8 mouse cellular contexts compared by ENCODE assay signal in the genomic region with DNA sequence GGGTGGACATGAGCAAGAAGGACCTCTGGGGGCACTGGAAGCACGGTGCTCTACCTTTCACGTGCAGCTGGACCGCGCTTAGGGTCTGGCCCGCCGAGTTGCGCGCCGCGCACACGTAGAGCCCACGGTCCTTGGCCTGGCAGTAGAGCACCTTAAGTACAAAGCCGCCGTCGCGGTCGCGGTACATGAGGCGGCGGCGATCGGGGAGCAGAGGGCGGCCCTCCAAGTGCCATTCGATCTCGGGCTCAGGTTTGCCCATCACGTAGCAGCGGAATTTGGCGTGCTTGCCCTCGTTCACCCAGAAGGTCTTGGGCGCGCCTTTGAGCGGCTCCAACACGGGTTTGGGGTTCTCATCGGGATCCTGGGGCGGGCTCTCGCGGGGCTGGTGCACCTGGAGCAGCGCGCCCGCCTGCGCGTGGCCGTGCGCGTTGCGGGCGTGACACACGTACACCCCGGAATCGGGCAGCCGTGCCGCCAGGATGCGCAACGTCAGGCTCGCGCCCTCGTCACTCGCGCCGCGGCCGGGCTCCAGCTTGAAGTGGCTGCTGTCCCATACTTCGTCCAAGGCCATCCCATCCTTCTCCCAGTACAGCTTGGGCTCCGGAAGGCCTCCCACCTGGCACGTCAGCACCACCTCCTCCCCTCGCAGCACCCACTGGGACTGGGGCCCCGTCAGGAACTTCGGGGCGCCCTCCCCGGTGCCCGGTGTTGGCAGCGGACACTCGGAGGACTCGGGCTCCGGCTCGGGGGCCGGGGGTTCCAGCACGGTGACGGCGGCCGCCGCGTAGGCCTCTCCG. TPM values are rescaled to one million over a fixed set of nuclear protein-coding genes. Genes with fewer than 3 reads are reported as not detected.
A peak's percentile ranks its signal among the peaks of the same experiment; 100 is the strongest.
DNase-seq lines count a peak whose midpoint lies in the region; ATAC-seq and TF ChIP-seq lines count a peak whose summit lies in the region.

No protein-coding gene starts in this region.

- H3K36me3 ChIP-seq in hindbrain, embryonic 15.5 days = peaks cover 18% of the 10 kb centered on the region
- peaks cover 16% of the 10 kb centered on the region for H3K36me3 ChIP-seq in midbrain, embryonic 11.5 days (ENCODE audit: control insufficient read depth, insufficient read depth, low read length)
- H3K36me3 ChIP-seq in stomach, embryonic 14.5 days (ENCODE audit: control insufficient read depth, insufficient read depth, low read length) = peaks cover 29% of the 10 kb centered on the region

- H3K27me3 ChIP-seq in hindbrain, embryonic 15.5 days = peaks cover 17% of the 10 kb centered on the region; the same call in 1 of the 2 replicates
- peaks cover 9% of the 10 kb centered on the region; the same call in 1 of the 2 replicates for H3K27me3 ChIP-seq in midbrain, embryonic 11.5 days (ENCODE audit: control insufficient read depth, insufficient read depth, low read length)
- H3K27me3 ChIP-seq in stomach, embryonic 14.5 days (ENCODE audit: control insufficient read depth, insufficient read depth, low read length) = no peaks in the 10 kb centered on the region

- H3K4me3 ChIP-seq in gastrocnemius, adult 2 months = peak overlapping the region; percentile 82
- H3K4me3 ChIP-seq in hindbrain, embryonic 15.5 days = peak overlapping the region; percentile 65
- peak overlapping the region; percentile 77 for H3K4me3 ChIP-seq in midbrain, embryonic 11.5 days (ENCODE audit: low read depth, low read length)
- peak overlapping the region; percentile 96 for H3K4me3 ChIP-seq in stomach, embryonic 14.5 days (ENCODE audit: low read depth, low read length)

- DNase-seq in adrenal gland, adult 18-20 months (ENCODE audit: low spot score in 2 of 2) = peak; percentile 65 to 76
- peak; percentile 60 to 74 for DNase-seq in cerebellum, postnatal 4 days (ENCODE audit: low spot score in 2 of 2)
- DNase-seq in gastrocnemius, adult 2 months = peak; percentile 87
- peak; percentile 73 to 84 for DNase-seq in left cerebral cortex, postnatal 10 days (ENCODE audit: extremely low spot score in 1 of 2, low spot score in 2 of 2)
- DNase-seq in midbrain, embryonic 11.5 days (ENCODE audit: low spot score, missing footprints) = peak; percentile 97
- no peak for DNase-seq in spleen, postnatal 36 days (ENCODE audit: low spot score in 2 of 2)

- intact Hi-C loops in gastrocnemius, adult 2 months (cut with DNase I) = loop anchor here (5.0 kb wide), 1 partner anchor 42 kb away; a partner anchor contains a TSS
- intact Hi-C loops in left cerebral cortex, postnatal 10 days (cut with DNase I) = no loop called here

- H3K4me1 ChIP-seq in hindbrain, embryonic 15.5 days (replicated peaks) = peaks cover 35% of the 10 kb centered on the region
- H3K4me1 ChIP-seq in midbrain, embryonic 11.5 days (ENCODE audit: control insufficient read depth, insufficient read depth, low read length) = peaks cover 7% of the 10 kb centered on the region
- peaks cover 18% of the 10 kb centered on the region for H3K4me1 ChIP-seq in stomach, embryonic 14.5 days (ENCODE audit: control insufficient read depth, insufficient read depth, low read length)

- no peak for TF ChIP-seq CTCF in gastrocnemius, adult 2 months (IDR thresholded peaks at IDR 0.05)

- peak overlapping the region; percentile 92 for H3K27ac ChIP-seq in gastrocnemius, adult 2 months
- peak overlapping the region; percentile 94 for H3K27ac ChIP-seq in hindbrain, embryonic 15.5 days (replicated peaks)
- peak overlapping the region; percentile 65; the same call in 1 of the 2 replicates for H3K27ac ChIP-seq in midbrain, embryonic 11.5 days (ENCODE audit: low read depth, low read length)
- peak overlapping the region; percentile 99 for H3K27ac ChIP-seq in stomach, embryonic 14.5 days (ENCODE audit: low read length)

- no peaks in the 10 kb centered on the region for H3K9me3 ChIP-seq in hindbrain, embryonic 15.5 days
- no peaks in the 10 kb centered on the region for H3K9me3 ChIP-seq in midbrain, embryonic 11.5 days (ENCODE audit: control insufficient read depth, low read length)
- H3K9me3 ChIP-seq in stomach, embryonic 14.5 days (ENCODE audit: control insufficient read depth, low read depth, low read length) = no peaks in the 10 kb centered on the region

- WGBS in hindbrain, embryonic 15.5 days = under 1% methylated on average over 84 of the region's 84 CpGs
- WGBS in midbrain, embryonic 11.5 days = 1% methylated on average over 82 of the region's 84 CpGs
- WGBS in stomach, embryonic 14.5 days = under 1% methylated on average over 84 of the region's 84 CpGs

- ATAC-seq in hindbrain, embryonic 15.5 days (ENCODE audit: low FRiP score, low read depth) = peak; percentile 86
- peak; percentile 70 for ATAC-seq in midbrain, embryonic 11.5 days (ENCODE audit: low FRiP score)
- ATAC-seq in stomach, embryonic 14.5 days (ENCODE audit: insufficient number of reproducible peaks, insufficient read depth, low FRiP score, low read depth) = peak; percentile 43

- H3K9ac ChIP-seq in hindbrain, embryonic 15.5 days = peak overlapping the region; percentile 90
- H3K9ac ChIP-seq in midbrain, embryonic 11.5 days (ENCODE audit: low read length) = peak overlapping the region; percentile 97
- H3K9ac ChIP-seq in stomach, embryonic 14.5 days (replicated peaks; ENCODE audit: low read depth, low read length) = peak overlapping the region; percentile 99

- H3K4me2 ChIP-seq in hindbrain, embryonic 15.5 days = peak overlapping the region; percentile 89
- peak overlapping the region; percentile 68 for H3K4me2 ChIP-seq in midbrain, embryonic 11.5 days
- H3K4me2 ChIP-seq in stomach, embryonic 14.5 days (replicated peaks; ENCODE audit: low read depth, low read length) = peak overlapping the region; percentile 97

RNA-seq across cellular contexts. Expression of a gene that starts 0.9 kb away (rescaled TPM):
- 10 to 100 TPM; 48.9 to 54.4 TPM for total RNA-seq in adrenal gland, adult 18-20 months (2021)
- 10 to 100 TPM; 28.4 to 41.4 TPM for total RNA-seq in gastrocnemius, adult 2 months (2021)
- 28.1 and 34.9 TPM in 2 replicates for polyA plus RNA-seq in hindbrain, embryonic 15.5 days (2015; fragmentation: Nextera tagmentation; extraction: Ambion mirVana)
- 10 to 100 TPM; 35.1 to 39.4 TPM for total RNA-seq in left cerebral cortex, postnatal 10 days (2021)
- 31.0 and 33.2 TPM in 2 replicates for polyA plus RNA-seq in midbrain, embryonic 11.5 days (2014; fragmentation: Nextera tagmentation; extraction: Ambion mirVana)
- polyA plus RNA-seq in stomach, embryonic 14.5 days (2014; fragmentation: Nextera tagmentation; extraction: Ambion mirVana) = 77.0 and 79.0 TPM in 2 replicates

RNA-seq across cellular contexts. Expression of a gene that starts 1.5 kb away (rescaled TPM):
- total RNA-seq in adrenal gland, adult 18-20 months (2021) = 10 to 100 TPM; 18.2 to 29.6 TPM
- 1 to 10 TPM; 1.3 to 2.2 TPM for total RNA-seq in gastrocnemius, adult 2 months (2021)
- 17.4 and 22.4 TPM in 2 replicates for polyA plus RNA-seq in hindbrain, embryonic 15.5 days (2015; fragmentation: Nextera tagmentation; extraction: Ambion mirVana)
- total RNA-seq in left cerebral cortex, postnatal 10 days (2021) = 10 to 100 TPM; 36.9 to 37.2 TPM
- 1.3 and 1.6 TPM in 2 replicates for polyA plus RNA-seq in midbrain, embryonic 11.5 days (2014; fragmentation: Nextera tagmentation; extraction: Ambion mirVana)
- 7.2 and 7.4 TPM in 2 replicates for polyA plus RNA-seq in stomach, embryonic 14.5 days (2014; fragmentation: Nextera tagmentation; extraction: Ambion mirVana)

RNA-seq across cellular contexts. Expression of a gene that starts 16.0 kb away (rescaled TPM):
- 10 to 100 TPM; 12.6 to 19.5 TPM for total RNA-seq in adrenal gland, adult 18-20 months (2021)
- total RNA-seq in gastrocnemius, adult 2 months (2021) = 1 to 10 TPM; 6.2 to 8.4 TPM
- 20.1 and 21.0 TPM in 2 replicates for polyA plus RNA-seq in hindbrain, embryonic 15.5 days (2015; fragmentation: Nextera tagmentation; extraction: Ambion mirVana)
- total RNA-seq in left cerebral cortex, postnatal 10 days (2021) = 10 to 100 TPM; 29.4 to 29.7 TPM
- polyA plus RNA-seq in midbrain, embryonic 11.5 days (2014; fragmentation: Nextera tagmentation; extraction: Ambion mirVana) = 12.3 and 15.7 TPM in 2 replicates
- polyA plus RNA-seq in stomach, embryonic 14.5 days (2014; fragmentation: Nextera tagmentation; extraction: Ambion mirVana) = 16.8 and 19.0 TPM in 2 replicates

RNA-seq across cellular contexts. Expression of a gene that starts 26.0 kb away (rescaled TPM):
- total RNA-seq in adrenal gland, adult 18-20 months (2021) = 1 to 10 TPM; 3.5 to 6.2 TPM
- not detected for total RNA-seq in gastrocnemius, adult 2 months (2021)
- polyA plus RNA-seq in hindbrain, embryonic 15.5 days (2015; fragmentation: Nextera tagmentation; extraction: Ambion mirVana) = 45.2 and 49.9 TPM in 2 replicates
- 10 to 100 TPM; 58.2 to 59.3 TPM for total RNA-seq in left cerebral cortex, postnatal 10 days (2021)
- polyA plus RNA-seq in midbrain, embryonic 11.5 days (2014; fragmentation: Nextera tagmentation; extraction: Ambion mirVana) = 11.6 and 13.0 TPM in 2 replicates
- 1.6 and 1.7 TPM in 2 replicates for polyA plus RNA-seq in stomach, embryonic 14.5 days (2014; fragmentation: Nextera tagmentation; extraction: Ambion mirVana)

RNA-seq across cellular contexts. Expression of a gene that starts 26.2 kb away (rescaled TPM):
- total RNA-seq in adrenal gland, adult 18-20 months (2021) = 10 to 100 TPM; 58.9 to 59.1 TPM
- total RNA-seq in gastrocnemius, adult 2 months (2021) = 1 to 10 TPM; 3.0 to 6.2 TPM
- polyA plus RNA-seq in hindbrain, embryonic 15.5 days (2015; fragmentation: Nextera tagmentation; extraction: Ambion mirVana) = 46.1 and 53.4 TPM in 2 replicates
- 10 to 100 TPM; 79.8 to 80.6 TPM for total RNA-seq in left cerebral cortex, postnatal 10 days (2021)
- polyA plus RNA-seq in midbrain, embryonic 11.5 days (2014; fragmentation: Nextera tagmentation; extraction: Ambion mirVana) = 15.2 and 20.8 TPM in 2 replicates
- polyA plus RNA-seq in stomach, embryonic 14.5 days (2014; fragmentation: Nextera tagmentation; extraction: Ambion mirVana) = 38.4 and 41.0 TPM in 2 replicates

Comparison
In these comparisons a context has a peak if more than half of its experiments do, and no peak if none do; other contexts are left out.
1. DNase-seq: peak in adrenal gland, adult 18-20 months (2 of 2), cerebellum, postnatal 4 days (2 of 2), gastrocnemius, adult 2 months (single experiment), left cerebral cortex, postnatal 10 days (2 of 2) and midbrain, embryonic 11.5 days (single experiment); none in spleen, postnatal 36 days (0 of 2).
2. RNA of a gene that starts 1.5 kb away (total RNA-seq): 36.9 to 37.2 TPM in left cerebral cortex, postnatal 10 days and 18.2 to 29.6 TPM in adrenal gland, adult 18-20 months; 1.3 to 2.2 TPM in gastrocnemius, adult 2 months; every median in the first group is over 4 times any median in the second.
3. Peak in every context shown above with its lines, with median percentiles within 50 percentile points of each other: H3K27ac ChIP-seq, H3K4me3 ChIP-seq, ATAC-seq, H3K4me2 ChIP-seq and H3K9ac ChIP-seq.